In genomic region chr14:26206926-26207247, GRCm38 (mm10) we compare ENCODE assay signal across 8 mouse cellular contexts. TPM values are rescaled to one million over a fixed set of nuclear protein-coding genes. Genes with fewer than 3 reads are reported as not detected.
DNase-seq lines count a peak whose midpoint lies in the region; ATAC-seq and TF ChIP-seq lines count a peak whose summit lies in the region.
"Not testable (repeated sequence)": the region's sequence is repeated elsewhere in the genome, so short reads cannot be mapped to it uniquely, and the experiment has no call there.

Gene Tmem254b, minus strand, starts transcription at chr14:26207041.

- H3K9me3 ChIP-seq in G1E (replicated peaks); embryonic facial prominence, embryonic 11.5 days (replicated peaks; ENCODE audit: control insufficient read depth, low read length); hindbrain, embryonic 13.5 days; limb, embryonic 15.5 days: not testable (repeated sequence)

- not testable (repeated sequence) for H3K9ac ChIP-seq in embryonic facial prominence, embryonic 11.5 days (replicated peaks; ENCODE audit: low read length); hindbrain, embryonic 13.5 days; limb, embryonic 15.5 days

- not testable (repeated sequence) for H3K27ac ChIP-seq in embryonic facial prominence, embryonic 11.5 days (replicated peaks; ENCODE audit: low read depth, low read length); hindbrain, embryonic 13.5 days; layer of hippocampus, adult 2 months; limb, embryonic 15.5 days; small intestine, adult 2 months (ENCODE audit: insufficient read depth, low read depth, low read length)

- H3K27me3 ChIP-seq in G1E (ENCODE audit: insufficient read depth, low read length); embryonic facial prominence, embryonic 11.5 days (ENCODE audit: control insufficient read depth, insufficient read depth, low read length); hindbrain, embryonic 13.5 days; limb, embryonic 15.5 days; small intestine, adult 2 months (ENCODE audit: control insufficient read depth, insufficient read depth, low read length): not testable (repeated sequence)

- H3K4me3 ChIP-seq in G1E (ENCODE audit: low read depth, low read length); embryonic facial prominence, embryonic 11.5 days (ENCODE audit: low read depth, low read length); hindbrain, embryonic 13.5 days; layer of hippocampus, adult 2 months; limb, embryonic 15.5 days; small intestine, adult 2 months (ENCODE audit: low read depth, low read length): not testable (repeated sequence)

- not testable (repeated sequence) for H3K36me3 ChIP-seq in G1E (replicated peaks); embryonic facial prominence, embryonic 11.5 days (replicated peaks; ENCODE audit: control insufficient read depth, insufficient read depth, low read depth, low read length); hindbrain, embryonic 13.5 days; limb, embryonic 15.5 days; small intestine, adult 2 months (ENCODE audit: control insufficient read depth, insufficient read depth, low read length)

- TF ChIP-seq CTCF in G1E (IDR thresholded peaks at IDR 0.05; ENCODE audit: low read depth, low read length); layer of hippocampus, adult 2 months (conservative IDR thresholded peaks at IDR 0.05); small intestine, adult 2 months (IDR thresholded peaks at IDR 0.05; ENCODE audit: extremely low read depth, insufficient read length, insufficient replicate concordance, low read depth, low read length): not testable (repeated sequence)

- not testable (repeated sequence) for H3K4me2 ChIP-seq in embryonic facial prominence, embryonic 11.5 days (ENCODE audit: low read depth, low read length); hindbrain, embryonic 13.5 days; limb, embryonic 15.5 days

- WGBS in embryonic facial prominence, embryonic 11.5 days = no CpG with 5 or more reads among the region's 10 CpGs
- WGBS in hindbrain, embryonic 13.5 days = no CpG with 5 or more reads among the region's 10 CpGs
- no CpG with 5 or more reads among the region's 10 CpGs for WGBS in limb, embryonic 15.5 days
- WGBS in small intestine, adult 2 months = no CpG with 5 or more reads among the region's 10 CpGs

- TF ChIP-seq POLR2A in small intestine, adult 2 months (IDR thresholded peaks at IDR 0.05; ENCODE audit: low read depth, low read length) = not testable (repeated sequence)

- ATAC-seq in G1E (ENCODE audit: extremely low read depth, insufficient number of reproducible peaks, low FRiP score, poor library complexity, severe bottlenecking) = peak; percentile 75; the same call in 1 of the 2 replicates
- not testable (repeated sequence) for ATAC-seq in embryonic facial prominence, embryonic 11.5 days (replicated peaks; ENCODE audit: insufficient number of reproducible peaks, low FRiP score, low TSS enrichment, low read depth)
- peak; percentile 75; the same call in 1 of the 2 replicates for ATAC-seq in hindbrain, embryonic 13.5 days (ENCODE audit: low FRiP score)
- ATAC-seq in limb, embryonic 15.5 days (ENCODE audit: insufficient number of reproducible peaks, low FRiP score, low TSS enrichment, low read depth) = peak; percentile 55; the same call in 1 of the 2 replicates
- peak; percentile 97 for ATAC-seq in megakaryocyte-erythroid progenitor cell, adult 5-6 weeks (replicated peaks; ENCODE audit: low FRiP score, low TSS enrichment, poor library complexity, severe bottlenecking)

- DNase-seq in G1E (ENCODE audit: low spot score); embryonic facial prominence, embryonic 11.5 days (ENCODE audit: low spot score); frontal cortex, adult 2 months (ENCODE audit: extremely low spot score in 1 of 2, low spot score in 1 of 2); layer of hippocampus, adult 2 months (ENCODE audit: low spot score in 2 of 2): not testable (repeated sequence)

- H3K4me1 ChIP-seq in G1E (ENCODE audit: insufficient read depth, low read depth, low read length); embryonic facial prominence, embryonic 11.5 days (ENCODE audit: control insufficient read depth, insufficient read depth, low read length); hindbrain, embryonic 13.5 days (replicated peaks); limb, embryonic 15.5 days; small intestine, adult 2 months (ENCODE audit: control insufficient read depth, insufficient read depth, insufficient read length, low read length): not testable (repeated sequence)

RNA-seq across cellular contexts. Expression of gene Tmem254b, which starts in this region (rescaled TPM):
- total RNA-seq in G1E (2014; fragmentation: Nextera tagmentation) = 1.5 TPM in 1 of 2 replicates, not detected in the other
- total RNA-seq in G1E (2017) = 0.66 and 2.6 TPM in 2 replicates
- polyA plus RNA-seq in G1E (2012) = 0.63 TPM in 1 of 2 replicates, not detected in the other
- polyA plus RNA-seq in embryonic facial prominence, embryonic 11.5 days (2014; fragmentation: Nextera tagmentation; extraction: Ambion mirVana) = 20.5 and 28.0 TPM in 2 replicates
- polyA plus RNA-seq in frontal cortex, adult 2 months (2012; rRNA removed) = 14.4 and 18.7 TPM in 2 replicates
- 22.4 and 30.8 TPM in 2 replicates for polyA plus RNA-seq in hindbrain, embryonic 13.5 days (2015; fragmentation: Nextera tagmentation; extraction: Ambion mirVana)
- 10 to 100 TPM; 15.2 to 16.2 TPM for total RNA-seq in layer of hippocampus, adult 2 months (2021)
- polyA plus RNA-seq in limb, embryonic 15.5 days (2015; fragmentation: Nextera tagmentation; extraction: Ambion mirVana) = 42.3 and 46.1 TPM in 2 replicates
- total RNA-seq in megakaryocyte-erythroid progenitor cell, adult 5-6 weeks (2014; fragmentation: Nextera tagmentation) = 9.3 and 33.6 TPM in 2 replicates
- 21.8 and 24.0 TPM in 2 replicates for total RNA-seq in megakaryocyte-erythroid progenitor cell, adult 5-6 weeks (2017)
- 12.7 and 17.2 TPM in 2 replicates for polyA plus RNA-seq in small intestine, adult 2 months (2012; rRNA removed)
